Mouse (Mus musculus) thymus, adult 2 months (tissue): ENCODE measurements at regions not wholly inside any gene's neighbourhood (a gene's known extent, or its start where the extent isn't known, plus 50 kb on each side); places are given as distances from the start of the nearest gene placed in this dataset.

Experiments
- CTCF ChIP-seq: fragments of 200-500 bp; IDR thresholded peaks from 2 replicates; pipeline ENCODE4 v1.5.1; 2012; ENCODE audit warnings: mild to moderate bottlenecking, control low read depth, low read length, moderate library complexity, borderline replicate concordance; ENCODE audit not compliant: control insufficient read depth, poor library complexity, insufficient read depth; ENCODE audit errors: extremely low read depth
- POLR2A ChIP-seq: fragments of 200-500 bp; IDR thresholded peaks from 2 replicates; pipeline ENCODE4 v1.6.1; 2012; ENCODE audit warnings: mild to moderate bottlenecking, low read length, control low read depth, moderate library complexity; ENCODE audit not compliant: control insufficient read depth, poor library complexity, insufficient read depth; ENCODE audit errors: extremely low read depth

GRCm38 (mm10) chr3:52763660-52764059 is 253.4 kb downstream of the Cog6 start:
- no peak for TF ChIP-seq CTCF
- TF ChIP-seq POLR2A: no peak
